ENCODE assay signal across 19 mouse cellular contexts in the genomic region with DNA sequence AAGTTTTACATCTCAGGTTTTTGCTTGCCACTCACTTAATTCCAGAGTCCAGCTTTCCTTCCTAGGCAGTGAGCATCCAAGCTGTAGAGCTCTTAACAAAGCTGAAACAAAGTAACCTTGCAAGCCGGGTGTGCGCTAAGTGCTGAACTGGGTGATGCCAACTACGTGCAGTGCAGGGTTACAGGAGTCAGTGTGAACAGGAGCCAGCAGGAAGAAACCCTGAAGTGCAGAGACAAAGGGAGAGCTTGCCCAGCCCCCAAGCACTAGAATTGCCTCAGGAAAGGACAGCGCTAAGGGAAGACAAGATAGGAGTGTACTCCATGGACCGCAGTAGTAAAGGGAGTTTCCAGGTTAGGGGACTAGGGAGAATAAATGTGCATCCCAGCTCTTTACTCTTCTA. TPM values are rescaled to one million over a fixed set of nuclear protein-coding genes. Genes with fewer than 3 reads are reported as not detected.
A peak's percentile ranks its signal among the peaks of the same experiment; 100 is the strongest.
DNase-seq lines count a peak whose midpoint lies in the region; ATAC-seq lines count a peak whose summit lies in the region.
"Had no signal": no experiment of that assay in that cellular context is flagged by ENCODE, and none has a peak within 500 bp of the region (broad histone marks: within the 10 kb centered on the region; RNA-seq: fewer than 3 reads in every experiment).

No protein-coding gene starts in this region.

- no peaks in the 10 kb centered on the region for H3K36me3 ChIP-seq in heart, embryonic 12.5 days
- H3K36me3 ChIP-seq in kidney, embryonic 15.5 days, result no peaks in the 10 kb centered on the region
- H3K36me3 ChIP-seq in neural tube, embryonic 13.5 days, result peaks cover 11% of the 10 kb centered on the region; the same call in 1 of the 2 replicates
- H3K36me3 ChIP-seq: midbrain, embryonic 15.5 days had no signal

- no peak overlapping the region for H3K4me3 ChIP-seq in heart, embryonic 12.5 days
- H3K4me3 ChIP-seq in kidney, embryonic 15.5 days (replicated peaks), result no peak overlapping the region
- H3K4me3 ChIP-seq in neural tube, embryonic 13.5 days, result no peak overlapping the region
- H3K4me3 ChIP-seq: forebrain, embryonic 13.5 days; limb, embryonic 13.5 days; midbrain, embryonic 15.5 days had no signal

- ATAC-seq in heart, embryonic 12.5 days (ENCODE audit: insufficient number of reproducible peaks, low FRiP score), result no peak
- ATAC-seq in kidney, embryonic 15.5 days (replicated peaks; ENCODE audit: low FRiP score), result peak; percentile 41; the same call in 1 of the 2 replicates
- ATAC-seq in neural tube, embryonic 13.5 days (ENCODE audit: low read depth), result no peak
- ATAC-seq: forebrain, embryonic 13.5 days; midbrain, embryonic 15.5 days had no signal

- H3K4me1 ChIP-seq in heart, embryonic 12.5 days (replicated peaks), result peaks cover 73% of the 10 kb centered on the region
- H3K4me1 ChIP-seq in kidney, embryonic 15.5 days, result peaks cover 19% of the 10 kb centered on the region
- peaks cover 46% of the 10 kb centered on the region for H3K4me1 ChIP-seq in neural tube, embryonic 13.5 days (replicated peaks)

- no peak overlapping the region for H3K4me2 ChIP-seq in heart, embryonic 12.5 days
- H3K4me2 ChIP-seq in kidney, embryonic 15.5 days, result no peak overlapping the region
- no peak overlapping the region for H3K4me2 ChIP-seq in neural tube, embryonic 13.5 days
- H3K4me2 ChIP-seq: forebrain, embryonic 13.5 days; limb, embryonic 13.5 days; midbrain, embryonic 15.5 days had no signal

- intact Hi-C loops in heart, postnatal 10 days (cut with DNase I), result loop anchor here (5.0 kb wide), 1 partner anchor 41 kb away; a partner anchor contains a TSS
- intact Hi-C loops in left cerebral cortex, postnatal 4 days (cut with DNase I), result no loop called here

- 0 out of 2 replicates have a peak, but pooled peaks cover 11% of the 10 kb centered on the region for H3K27me3 ChIP-seq in heart, embryonic 12.5 days (replicated peaks)
- no peaks in the 10 kb centered on the region for H3K27me3 ChIP-seq in kidney, embryonic 15.5 days
- H3K27me3 ChIP-seq in neural tube, embryonic 13.5 days, result no peaks in the 10 kb centered on the region
- H3K27me3 ChIP-seq: forebrain, embryonic 13.5 days; limb, embryonic 13.5 days; midbrain, embryonic 15.5 days had no signal

- no peaks in the 10 kb centered on the region for H3K9me3 ChIP-seq in heart, embryonic 12.5 days (replicated peaks)
- H3K9me3 ChIP-seq in kidney, embryonic 15.5 days (replicated peaks), result no peaks in the 10 kb centered on the region
- H3K9me3 ChIP-seq in neural tube, embryonic 13.5 days, result no peaks in the 10 kb centered on the region
- H3K9me3 ChIP-seq: forebrain, embryonic 13.5 days; midbrain, embryonic 15.5 days had no signal

- no peak overlapping the region for H3K9ac ChIP-seq in heart, embryonic 12.5 days
- no peak overlapping the region for H3K9ac ChIP-seq in kidney, embryonic 15.5 days
- H3K9ac ChIP-seq in neural tube, embryonic 13.5 days, result no peak overlapping the region
- H3K9ac ChIP-seq: forebrain, embryonic 13.5 days; limb, embryonic 13.5 days; liver, embryonic 14.5 days; midbrain, embryonic 15.5 days had no signal

- no peak for DNase-seq in heart, postnatal 10 days
- no peak for DNase-seq in kidney, postnatal 36 days
- no peak for DNase-seq in neural tube, embryonic 10.5 days (ENCODE audit: extremely low spot score, low spot score)
- DNase-seq in testis, postnatal 10 days (ENCODE audit: low spot score), result peak; percentile 43
- no peak for DNase-seq in left cerebral cortex, postnatal 4 days
- DNase-seq: adrenal gland, adult 2 months; B cell, adult 2 months; cerebellum, postnatal 14 days; gastrocnemius, postnatal 36 days; kidney, postnatal 14 days; spleen, adult 18-20 months; thymus, postnatal 25 days had no signal

- 32% methylated on average over 5 of the region's 5 CpGs for WGBS in heart, embryonic 12.5 days
- WGBS in kidney, embryonic 15.5 days, result 63% methylated on average over 5 of the region's 5 CpGs
- 42% methylated on average over 5 of the region's 5 CpGs for WGBS in neural tube, embryonic 13.5 days

- H3K27ac ChIP-seq in heart, embryonic 12.5 days (ENCODE audit: poor library complexity, severe bottlenecking), result peak overlapping the region; percentile 69
- peak overlapping the region; percentile 64; the same call in 1 of the 2 replicates for H3K27ac ChIP-seq in kidney, embryonic 15.5 days
- H3K27ac ChIP-seq in neural tube, embryonic 13.5 days (replicated peaks), result peak overlapping the region; percentile 46
- H3K27ac ChIP-seq: forebrain, embryonic 13.5 days; limb, embryonic 13.5 days; liver, embryonic 14.5 days; midbrain, embryonic 15.5 days had no signal

RNA-seq across cellular contexts. Expression of a gene that starts 40.5 kb away (rescaled TPM):
- 8.5 and 8.6 TPM in 2 replicates for polyA plus RNA-seq in heart, embryonic 12.5 days (2016; fragmentation: Nextera tagmentation; extraction: Ambion mirVana)
- 1 to 10 TPM; 8.2 to 8.4 TPM for total RNA-seq in heart, postnatal 10 days (2021)
- 15.7 and 16.4 TPM in 2 replicates for polyA plus RNA-seq in kidney, embryonic 15.5 days (2015; fragmentation: Nextera tagmentation; extraction: Ambion mirVana)
- 38.8 and 39.9 TPM in 2 replicates for polyA plus RNA-seq in neural tube, embryonic 13.5 days (2015; fragmentation: Nextera tagmentation; extraction: Ambion mirVana)
- total RNA-seq in left cerebral cortex, postnatal 4 days (2021), result 10 to 100 TPM; 70.8 to 73.6 TPM
